Mouse (Mus musculus) heart, adult 2 months (tissue): Measurements from ENCODE around the gene Pde4c. TPM values are rescaled to one million over a fixed set of nuclear protein-coding genes. Genes with fewer than 3 reads are reported as not detected.
A peak's percentile ranks its signal among the peaks of the same experiment; 100 is the strongest.

Experiments
- DNase-seq, 2 experiments: peaks; one replicate each; pipeline ENCODE4 v3.0.0; 2021
- H3K27ac ChIP-seq: fragments of 200-600 bp; 2 replicates; pipeline ENCODE4 v1.8.1; 2022
- H3K27me3 ChIP-seq: fragments of 200-500 bp; 2 replicates; pipeline ENCODE4 v1.6.1; 2012; ENCODE audit warnings: mild to moderate bottlenecking, low read length, inconsistent platforms, mixed read lengths; ENCODE audit not compliant: control insufficient read depth, insufficient read depth
- H3K36me3 ChIP-seq: fragments of 200-500 bp; 2 replicates; pipeline ENCODE4 v1.6.1; 2012; ENCODE audit warnings: low read length, inconsistent platforms; ENCODE audit not compliant: control insufficient read depth, insufficient read depth
- H3K4me1 ChIP-seq: fragments of 200-500 bp; 2 replicates; pipeline ENCODE4 v1.6.1; 2011; ENCODE audit warnings: low read length; ENCODE audit not compliant: control insufficient read depth, insufficient read depth
- H3K4me3 ChIP-seq: fragments of 200-600 bp; 2 replicates; pipeline ENCODE4 v1.8.1; 2022
- H3K79me2 ChIP-seq: fragments of 200-500 bp; replicated peaks from 2 replicates; pipeline ENCODE4 v1.6.1; 2012; ENCODE audit warnings: mild to moderate bottlenecking, inconsistent platforms, low read length, moderate library complexity, mixed read lengths; ENCODE audit not compliant: control insufficient read depth, insufficient read depth
- H3K9ac ChIP-seq: fragments of 200-500 bp; 2 replicates; pipeline ENCODE4 v1.6.1; 2012; ENCODE audit warnings: low read depth, mild to moderate bottlenecking, control low read depth, inconsistent platforms, low read length, mixed read lengths
- CTCF ChIP-seq: fragments of 200-600 bp; IDR thresholded peaks from 2 replicates; pipeline ENCODE4 v1.8.1; 2022; ENCODE audit warnings: antibody characterized with exemption, mild to moderate bottlenecking, moderate library complexity
- EP300 ChIP-seq: fragments of 200-500 bp; IDR thresholded peaks from 2 replicates; pipeline ENCODE4 v1.6.1; 2011; ENCODE audit warnings: low read depth, low read length, control low read depth; ENCODE audit not compliant: insufficient read depth
- POLR2A ChIP-seq: fragments of 200-500 bp; IDR thresholded peaks from 2 replicates; pipeline ENCODE4 v1.6.1; 2011; ENCODE audit warnings: mild to moderate bottlenecking, low read depth, low read length, control low read depth; ENCODE audit not compliant: insufficient read depth
- WGBS: fragments of 180-500 bp; shearing (Covaris S2); methylation state at CpG from one replicate; pipeline ENCODE4 v1.1.7; 2018; 5-methylcytosine and 5-hydroxymethylcytosine counted together
- intact Hi-C: fragments of 180-260 bp; cut with DNase I; formaldehyde crosslinking; loops from one replicate; pipeline ENCODE4 v1.15.1; 2025
- polyA plus RNA-seq: library from polyadenylated mRNA; depleted of rRNA; stranded (reverse); fragments of >200 nt; gene quantifications from 2 replicates; pipeline ENCODE4 v1.2.3, GENCODE M21; 2012
- total RNA-seq, 2 experiments: library from RNA; stranded (reverse); gene quantifications; 2 replicates each; pipeline ENCODE4 v1.2.3; 2021

The Pde4c gene
- total and polyA plus RNA-seq, 3 experiments: 2.3 to 11.0 (median 2.7) TPM

DNA sequence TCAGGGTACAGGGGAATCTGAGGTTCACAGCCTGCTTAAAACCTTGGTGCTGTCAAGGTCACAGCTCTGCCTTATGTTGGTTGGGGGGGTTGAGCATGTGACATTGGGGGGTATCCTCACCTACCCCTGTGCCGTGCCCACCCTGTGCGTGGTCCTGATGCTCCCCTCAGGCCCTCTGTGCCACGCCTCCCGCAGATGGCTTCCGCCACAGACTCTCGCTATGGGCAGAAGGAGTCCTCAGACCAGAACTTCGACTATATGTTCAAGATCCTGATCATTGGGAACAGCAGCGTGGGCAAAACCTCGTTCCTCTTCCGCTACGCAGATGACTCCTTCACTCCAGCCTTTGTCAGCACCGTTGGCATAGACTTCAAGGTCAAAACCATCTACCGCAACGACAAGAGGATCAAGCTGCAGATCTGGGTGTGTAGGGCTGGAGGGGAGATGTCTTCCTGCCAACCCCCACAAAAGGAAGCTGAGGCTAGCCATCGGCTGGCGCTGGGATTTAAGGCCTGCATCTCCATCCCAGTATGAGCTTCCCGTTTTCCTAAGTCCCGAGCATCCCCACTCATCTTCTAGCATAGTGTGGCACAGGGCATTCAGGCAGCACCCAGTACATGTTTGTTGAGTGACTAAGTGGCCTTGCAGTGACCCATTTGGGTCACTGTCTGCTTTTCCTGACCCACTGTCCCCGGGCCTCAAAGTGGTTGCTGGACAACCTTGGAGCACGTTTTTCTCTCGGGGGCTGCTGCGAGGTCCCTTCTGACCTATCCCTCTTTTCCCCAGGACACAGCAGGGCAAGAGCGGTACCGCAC lies 32.3 kb downstream of the Pde4c start:
- peaks cover 29% of the 10 kb centered on the region for H3K4me1 ChIP-seq
- H3K27me3 ChIP-seq: no peaks in the 10 kb centered on the region
- no peak for TF ChIP-seq CTCF
- no peak for TF ChIP-seq POLR2A
- TF ChIP-seq EP300: no peak
- H3K79me2 ChIP-seq: no peaks in the 10 kb centered on the region
- peak overlapping the region; percentile 2; the same call in 1 of the 2 replicates for H3K9ac ChIP-seq
- intact Hi-C loops: no loop called here
- H3K4me3 ChIP-seq: no peak overlapping the region; the same call in 1 of the 2 replicates
- DNase-seq: peak in 1 of 2 experiments; percentile 30
- H3K36me3 ChIP-seq: peaks cover 3% of the 10 kb centered on the region; the same call in 1 of the 2 replicates
- WGBS: 74% methylated on average over 24 of the region's 24 CpGs
- no peak overlapping the region for H3K27ac ChIP-seq

DNA sequence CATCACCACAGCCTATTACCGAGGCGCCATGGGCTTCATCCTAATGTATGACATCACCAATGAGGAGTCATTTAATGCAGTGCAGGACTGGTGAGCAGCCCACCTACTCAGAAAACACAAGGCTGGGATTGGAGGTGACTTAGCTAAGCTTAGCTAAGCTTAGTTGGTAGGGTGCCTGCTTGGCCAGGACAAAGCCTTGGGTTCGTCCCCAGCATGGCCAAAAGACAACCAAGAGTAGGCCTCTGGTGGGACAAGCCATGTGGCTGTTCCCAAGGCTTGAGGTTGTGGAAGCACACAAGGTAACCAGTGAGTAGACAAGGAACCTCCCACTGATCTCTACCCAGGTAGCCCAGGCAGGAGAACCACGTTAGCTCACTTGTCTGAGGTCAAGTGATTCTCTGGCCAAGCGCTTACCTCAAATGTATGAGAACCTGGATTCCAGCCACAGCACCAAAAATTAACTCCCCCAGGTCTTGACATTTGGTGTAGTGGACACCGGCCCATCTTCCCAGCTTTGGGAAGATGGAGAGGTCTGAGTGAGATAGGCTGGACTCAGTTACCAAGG lies 33.0 kb downstream of the Pde4c start:
- WGBS: 89% methylated on average over 6 of the region's 6 CpGs
- Histone ChIP-seq H3K27me3 (no peaks in the 10 kb centered on the region), H3K4me3 (no peak overlapping the region), H3K79me2 (no peaks in the 10 kb centered on the region), H3K4me1 (peaks cover 30% of the 10 kb centered on the region), H3K36me3 (peaks cover 3% of the 10 kb centered on the region; the same call in 1 of the 2 replicates), H3K27ac (no peak overlapping the region), H3K9ac (no peak overlapping the region)
- peak in 1 of 2 experiments; percentile 19 for DNase-seq
- intact Hi-C loops: no loop called here
- TF ChIP-seq EP300 (no peak), POLR2A (no peak), CTCF (no peak)

DNA sequence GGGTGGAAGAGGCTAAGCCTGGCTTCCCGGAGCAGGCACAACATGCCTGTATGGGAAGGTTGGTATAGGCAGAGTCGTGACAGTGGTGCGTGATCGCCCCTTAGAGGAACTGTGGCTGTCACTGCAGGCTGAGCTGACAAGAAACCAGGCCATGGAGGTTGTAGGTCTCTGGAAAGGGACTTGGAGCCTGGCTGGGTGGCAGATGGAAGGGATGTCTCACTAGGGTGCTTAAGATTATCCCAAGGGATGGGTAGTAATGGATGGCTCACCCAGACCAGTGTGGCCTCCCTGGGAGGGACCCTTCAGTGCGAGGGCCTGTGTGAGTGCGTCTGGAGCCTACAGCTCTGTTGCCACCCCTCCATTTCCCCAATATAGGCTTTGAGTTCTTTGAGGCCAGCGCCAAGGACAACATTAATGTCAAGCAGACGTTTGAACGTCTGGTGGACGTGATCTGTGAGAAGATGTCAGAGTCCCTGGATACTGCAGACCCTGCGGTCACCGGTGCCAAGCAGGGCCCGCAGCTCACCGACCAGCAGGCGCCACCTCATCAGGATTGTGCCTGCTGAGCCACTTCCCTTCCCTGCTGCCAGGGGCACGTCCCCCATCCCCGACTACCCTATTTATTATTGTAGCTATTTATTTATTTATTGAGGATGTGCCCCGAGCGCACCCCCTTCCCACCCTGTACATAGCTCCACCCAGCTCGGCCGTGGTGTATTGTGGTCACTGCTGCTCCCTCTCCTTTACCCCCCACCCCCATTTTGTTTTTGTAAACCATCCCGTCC lies 34.2 kb downstream of the Pde4c start:
- Histone ChIP-seq H3K79me2 (no peaks in the 10 kb centered on the region), H3K36me3 (peaks cover 3% of the 10 kb centered on the region; the same call in 1 of the 2 replicates), H3K4me1 (peaks cover 29% of the 10 kb centered on the region), H3K4me3 (no peak overlapping the region), H3K27me3 (no peaks in the 10 kb centered on the region), H3K27ac (no peak overlapping the region), H3K9ac (no peak overlapping the region)
- TF ChIP-seq POLR2A: no peak
- TF ChIP-seq EP300: no peak
- TF ChIP-seq CTCF: peak; percentile 56
- 72% methylated on average over 22 of the region's 22 CpGs for WGBS
- peak in 1 of 2 experiments; percentile 30 for DNase-seq
- intact Hi-C loops: no loop called here

DNA sequence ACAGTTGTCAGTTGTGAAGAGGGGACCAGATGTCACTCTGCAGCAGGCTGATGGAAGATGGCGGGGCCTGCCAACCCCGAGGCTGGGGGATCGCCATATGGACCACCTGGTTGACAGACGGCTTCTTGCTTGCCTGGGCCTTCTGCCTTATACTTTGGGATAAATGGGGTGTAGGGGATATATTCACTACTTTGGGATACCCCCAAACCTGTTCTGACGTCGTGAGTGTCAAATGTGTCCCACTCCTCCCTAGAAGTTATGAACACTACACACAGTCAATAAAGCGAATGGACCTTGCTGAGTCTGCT lies 34.7 kb downstream of the Pde4c start:
- Histone ChIP-seq H3K9ac (no peak overlapping the region), H3K27ac (no peak overlapping the region), H3K36me3 (peaks cover 3% of the 10 kb centered on the region; the same call in 1 of the 2 replicates), H3K4me3 (no peak overlapping the region), H3K4me1 (peaks cover 27% of the 10 kb centered on the region), H3K27me3 (no peaks in the 10 kb centered on the region), H3K79me2 (no peaks in the 10 kb centered on the region)
- intact Hi-C loops: no loop called here
- no peak for TF ChIP-seq POLR2A
- DNase-seq: peak in 1 of 2 experiments; percentile 14
- WGBS: 87% methylated on average over 7 of the region's 7 CpGs

DNA sequence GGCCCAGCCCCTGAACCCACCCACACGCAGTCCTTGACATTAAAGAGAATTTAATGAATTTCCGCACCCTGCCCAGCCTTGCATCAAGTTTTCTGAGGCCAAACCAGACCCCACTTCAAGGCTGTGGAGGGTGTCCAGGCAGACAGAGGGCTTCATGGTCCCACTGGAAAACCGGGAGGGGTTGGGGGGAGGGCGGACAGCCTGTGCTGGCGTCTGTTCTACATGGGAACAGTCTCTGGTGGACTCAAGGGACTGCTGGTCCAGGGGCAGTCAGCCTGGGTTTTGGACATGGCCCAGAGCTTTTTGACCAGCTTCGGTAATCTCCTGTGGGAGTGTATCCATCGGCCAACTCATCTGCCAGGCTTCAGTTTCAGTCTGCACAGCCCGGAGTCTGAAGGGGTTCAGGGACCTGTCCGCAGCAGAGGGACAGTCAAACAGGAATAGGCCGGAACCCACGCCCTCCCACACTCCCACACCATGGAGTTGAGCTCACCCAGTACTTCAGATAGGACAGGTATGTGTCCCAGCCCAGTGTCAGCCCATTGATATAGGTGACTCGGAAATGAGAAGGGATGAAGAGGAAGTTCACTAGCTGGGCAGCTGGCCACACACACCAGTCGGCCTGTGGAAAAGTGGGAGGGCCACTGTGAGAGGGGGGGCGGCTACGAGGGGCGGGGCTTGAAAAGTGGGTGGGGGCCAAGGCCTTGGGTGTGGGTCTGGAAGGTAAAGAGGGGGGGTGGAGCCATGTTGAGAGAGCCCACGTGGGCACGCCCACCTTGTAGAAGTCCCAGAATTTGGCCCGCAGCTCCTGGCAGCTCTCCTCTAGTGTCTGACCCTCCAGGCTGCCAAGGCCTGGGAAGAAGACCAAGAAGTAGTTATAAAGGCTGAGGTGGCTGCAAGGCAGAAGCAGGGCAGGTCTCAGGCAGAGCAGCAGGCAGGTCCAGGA lies 35.4 kb downstream of the Pde4c start:
- Histone ChIP-seq H3K9ac (no peak overlapping the region), H3K4me1 (peaks cover 22% of the 10 kb centered on the region), H3K36me3 (peaks cover 2% of the 10 kb centered on the region; the same call in 1 of the 2 replicates), H3K27ac (no peak overlapping the region; the same call in none of the 2 replicates), H3K27me3 (no peaks in the 10 kb centered on the region), H3K79me2 (no peaks in the 10 kb centered on the region), H3K4me3 (no peak overlapping the region)
- TF ChIP-seq POLR2A (no peak), EP300 (no peak), CTCF (no peak)
- intact Hi-C loops: no loop called here
- DNase-seq: peak in 1 of 2 experiments; percentile 34
- WGBS: 53% methylated on average over 19 of the region's 19 CpGs
